Mouse (Mus musculus) stomach, embryonic 16.5 days (tissue): Measurements from ENCODE around the gene Hbq1a. TPM values are rescaled to one million over a fixed set of nuclear protein-coding genes. Genes with fewer than 3 reads are reported as not detected.
"Not testable (repeated sequence)": the region's sequence is repeated elsewhere in the genome, so short reads cannot be mapped to it uniquely, and the experiment has no call there.

Experiments
- ATAC-seq: fragments of 200-750 bp; cut with Nextera tagmentation; 2 replicates; pipeline ENCODE4 v1.8.0; 2017; ENCODE audit warnings: moderate number of reproducible peaks, moderate TSS enrichment; ENCODE audit not compliant: insufficient read depth, low FRiP score
- H3K27ac ChIP-seq: fragments of 300-500 bp; sonication (generic); 2 replicates; pipeline ENCODE4 v1.5.1; 2014; ENCODE audit warnings: low read length
- H3K27me3 ChIP-seq: fragments of 300-500 bp; sonication (generic); 2 replicates; pipeline ENCODE4 v1.6.1; 2014; ENCODE audit warnings: low read length, control low read depth, mixed read lengths; ENCODE audit not compliant: control insufficient read depth, insufficient read depth
- H3K36me3 ChIP-seq: fragments of 300-500 bp; sonication (generic); 2 replicates; pipeline ENCODE4 v1.6.1; 2014; ENCODE audit warnings: low read length; ENCODE audit not compliant: control insufficient read depth, insufficient read depth
- H3K4me1 ChIP-seq: fragments of 300-500 bp; sonication (generic); 2 replicates; pipeline ENCODE4 v1.6.1; 2014; ENCODE audit warnings: low read length, control low read depth, mixed read lengths; ENCODE audit not compliant: control insufficient read depth, insufficient read depth
- H3K4me2 ChIP-seq: fragments of 300-500 bp; sonication (generic); 2 replicates; pipeline ENCODE4 v1.6.1; 2014; ENCODE audit warnings: low read depth, low read length, mixed read lengths
- H3K4me3 ChIP-seq: fragments of 300-500 bp; sonication (generic); replicated peaks from 2 replicates; pipeline ENCODE4 v1.5.1; 2014; ENCODE audit warnings: mild to moderate bottlenecking, low read length
- H3K9ac ChIP-seq: fragments of 300-500 bp; sonication (generic); 2 replicates; pipeline ENCODE4 v1.6.1; 2014; ENCODE audit warnings: low read length
- H3K9me3 ChIP-seq: fragments of 300-500 bp; sonication (generic); replicated peaks from 2 replicates; pipeline ENCODE4 v1.6.1; 2016; ENCODE audit warnings: low read length, control low read depth; ENCODE audit not compliant: control insufficient read depth
- WGBS: fragments of 180-500 bp; shearing (Covaris S2); extraction: QIAGEN DNeasy Blood & Tissue Kit; methylation state at CpG from one replicate; pipeline ENCODE4 v1.1.7; 2014; 5-methylcytosine and 5-hydroxymethylcytosine counted together
- polyA plus RNA-seq: library from polyadenylated mRNA; unstranded; fragments of >200 nt; fragmentation: Nextera tagmentation; extraction: Ambion mirVana; gene quantifications from 2 replicates; pipeline ENCODE4 v1.2.1, GENCODE M21; 2015

Hbq1a gene
- polyA plus RNA-seq = 0.62 and 1.2 TPM in 2 replicates

- 4% methylated on average over 16 of the region's 16 CpGs for WGBS
- peak within 1 kb of the TSS; percentile 13; the same call in 1 of the 2 replicates for H3K4me3 ChIP-seq
- not testable (repeated sequence) for H3K27ac ChIP-seq
Observed at GRCm38 (mm10) chr11:32299865-32300264, at the start of gene Hbq1a. Gene Hbq1a (plus strand): TSS chr11:32300069.

DNA sequence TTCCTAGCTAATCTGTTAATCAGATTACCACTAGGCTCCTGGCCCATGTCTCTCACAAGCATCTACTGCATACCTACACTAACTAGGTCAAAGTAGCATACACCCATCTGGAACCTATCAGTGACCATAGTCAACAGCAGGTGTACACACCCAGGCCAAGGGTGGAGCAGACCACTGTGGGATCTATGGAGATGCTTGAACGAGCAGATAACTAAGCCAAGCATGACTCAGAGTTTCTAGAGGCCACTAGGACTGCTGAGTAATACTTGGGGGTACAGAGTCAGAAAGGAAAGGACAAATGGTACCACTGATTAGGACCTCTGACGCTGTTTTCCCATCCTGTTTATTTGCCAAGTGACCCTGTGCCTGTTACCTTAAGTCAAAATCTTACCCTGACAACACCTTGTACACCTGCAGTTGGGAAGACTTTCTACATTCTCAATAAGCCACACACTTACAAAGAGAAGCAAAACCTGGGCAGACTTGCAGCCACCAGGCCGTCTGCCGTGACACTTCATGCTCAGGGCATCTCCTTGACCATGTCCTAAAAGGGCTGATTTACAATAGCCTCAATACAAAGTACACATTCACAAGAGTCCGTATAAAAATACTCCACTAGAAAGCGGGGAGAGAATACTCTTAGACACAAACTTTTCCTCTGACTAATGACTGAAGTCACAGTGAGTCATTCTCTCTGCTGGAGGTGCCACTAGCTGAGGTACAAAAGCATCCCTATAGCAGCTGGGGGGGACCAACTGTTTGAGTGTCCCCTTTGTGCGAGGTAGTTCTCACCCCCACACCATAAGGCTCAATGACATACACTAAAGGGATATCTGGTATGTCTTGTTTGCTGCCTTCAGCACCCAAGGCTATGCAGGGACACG, 48.7 kb upstream of the Hbq1a start:
- peak; percentile 89 for ATAC-seq
- H3K9me3 ChIP-seq = no peaks in the 10 kb centered on the region
- 0 out of 2 replicates have a peak, but pooled peaks cover 3% of the 10 kb centered on the region for H3K36me3 ChIP-seq
- no peaks in the 10 kb centered on the region for H3K27me3 ChIP-seq
- WGBS = 80% methylated on average over 8 of the region's 8 CpGs
- H3K9ac ChIP-seq = no peak overlapping the region
- H3K4me1 ChIP-seq = no peaks in the 10 kb centered on the region
- no peak overlapping the region for H3K4me2 ChIP-seq
- H3K27ac ChIP-seq = no peak overlapping the region
- no peak overlapping the region for H3K4me3 ChIP-seq

More at GRCm38 (mm10) chr11:32299865-32300264, at the start of gene Hbq1a:
- H3K27me3 ChIP-seq, H3K9ac ChIP-seq, H3K9me3 ChIP-seq, H3K36me3 ChIP-seq, H3K4me1 ChIP-seq: not testable (repeated sequence)
- ATAC-seq = peak; percentile 49; the same call in 1 of the 2 replicates
- H3K4me2 ChIP-seq = peak within 1 kb of the TSS; percentile 49

GRCm38 (mm10) chr11:32253121-32253520, 46.7 kb upstream of the Hbq1a start:
- no peak overlapping the region for H3K4me2 ChIP-seq
- WGBS = 97% methylated on average over 1 of the region's 1 CpGs

GRCm38 (mm10) chr11:32256146-32256545, 43.7 kb upstream of the Hbq1a start:
- 97% methylated on average over 1 of the region's 1 CpGs for WGBS
- no peaks in the 10 kb centered on the region for H3K27me3 ChIP-seq
- H3K4me1 ChIP-seq = no peaks in the 10 kb centered on the region
- H3K9me3 ChIP-seq = no peaks in the 10 kb centered on the region
- H3K4me2 ChIP-seq = no peak overlapping the region
- no peak overlapping the region for H3K27ac ChIP-seq
- 0 out of 2 replicates have a peak, but pooled peaks cover 3% of the 10 kb centered on the region for H3K36me3 ChIP-seq
- H3K9ac ChIP-seq = no peak overlapping the region
- H3K4me3 ChIP-seq = no peak overlapping the region
- peak; percentile 53; the same call in 1 of the 2 replicates for ATAC-seq

More at GRCm38 (mm10) chr11:32253121-32253520, 46.7 kb upstream of the Hbq1a start:
- ATAC-seq = no peak
- H3K4me3 ChIP-seq = no peak overlapping the region
- H3K27me3 ChIP-seq = no peaks in the 10 kb centered on the region
- no peak overlapping the region for H3K27ac ChIP-seq
- no peaks in the 10 kb centered on the region for H3K9me3 ChIP-seq
- H3K4me1 ChIP-seq = no peaks in the 10 kb centered on the region
- no peak overlapping the region for H3K9ac ChIP-seq
- H3K36me3 ChIP-seq = 0 out of 2 replicates have a peak, but pooled peaks cover 3% of the 10 kb centered on the region

- 86% methylated on average over 3 of the region's 3 CpGs for WGBS
- H3K27me3 ChIP-seq = no peaks in the 10 kb centered on the region
- 0 out of 2 replicates have a peak, but pooled peaks cover 3% of the 10 kb centered on the region for H3K36me3 ChIP-seq
- no peak overlapping the region for H3K27ac ChIP-seq
- no peak overlapping the region for H3K4me2 ChIP-seq
- no peak overlapping the region for H3K4me3 ChIP-seq
- H3K4me1 ChIP-seq = no peaks in the 10 kb centered on the region
- no peak overlapping the region; the same call in 1 of the 2 replicates for H3K9ac ChIP-seq
- H3K9me3 ChIP-seq = no peaks in the 10 kb centered on the region
- no peak for ATAC-seq
Observed at GRCm38 (mm10) chr11:32256566-32256965, 43.3 kb upstream of the Hbq1a start.

GRCm38 (mm10) chr11:32262674-32263415, 37.0 kb upstream of the Hbq1a start:
- H3K36me3 ChIP-seq = 0 out of 2 replicates have a peak, but pooled peaks cover 4% of the 10 kb centered on the region
- no peaks in the 10 kb centered on the region for H3K27me3 ChIP-seq
- peaks cover 13% of the 10 kb centered on the region; the same call in 1 of the 2 replicates for H3K4me1 ChIP-seq
- H3K9me3 ChIP-seq = no peaks in the 10 kb centered on the region
- no peak overlapping the region for H3K4me3 ChIP-seq
- H3K27ac ChIP-seq = no peak overlapping the region
- no peak for ATAC-seq
- WGBS = 54% methylated on average over 10 of the region's 10 CpGs
- H3K4me2 ChIP-seq = no peak overlapping the region
- H3K9ac ChIP-seq = no peak overlapping the region

DNA sequence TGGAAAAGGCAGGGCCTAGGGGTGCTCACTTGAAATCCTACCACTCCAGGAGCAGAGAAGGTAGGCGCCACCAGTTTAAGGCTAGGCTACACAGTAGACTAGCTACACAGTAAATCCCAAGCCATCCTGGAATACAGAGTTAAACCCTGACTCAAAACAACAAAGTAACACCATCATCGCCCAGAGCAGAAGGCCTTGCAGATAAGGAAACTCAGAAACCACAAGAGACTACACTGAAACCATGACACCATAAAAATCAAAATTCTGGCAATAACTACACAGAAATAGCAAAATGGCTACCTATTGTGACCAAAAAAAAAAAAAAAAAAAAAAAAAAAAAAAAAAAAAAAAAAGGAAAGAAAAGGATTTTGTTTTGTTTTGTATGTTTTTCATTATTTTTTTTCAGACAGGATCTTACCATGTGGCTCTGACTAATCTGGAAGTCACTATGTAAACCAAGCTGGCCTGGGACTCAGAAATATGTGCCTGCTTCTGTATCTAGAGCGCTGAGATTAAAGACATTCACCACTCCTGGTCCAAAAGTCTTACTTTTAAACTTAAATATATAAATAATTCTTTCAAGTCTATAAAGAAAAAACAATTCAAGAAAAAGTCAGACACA, 34.6 kb upstream of the Hbq1a start:
- no peak for ATAC-seq
- Histone ChIP-seq H3K9me3 (no peaks in the 10 kb centered on the region), H3K9ac (no peak overlapping the region), H3K27me3 (no peaks in the 10 kb centered on the region), H3K27ac (no peak overlapping the region), H3K4me3 (no peak overlapping the region), H3K36me3 (0 out of 2 replicates have a peak, but pooled peaks cover 4% of the 10 kb centered on the region), H3K4me1 (peaks cover 16% of the 10 kb centered on the region; the same call in 1 of the 2 replicates), H3K4me2 (no peak overlapping the region)
- WGBS = 92% methylated on average over 3 of the region's 3 CpGs

DNA sequence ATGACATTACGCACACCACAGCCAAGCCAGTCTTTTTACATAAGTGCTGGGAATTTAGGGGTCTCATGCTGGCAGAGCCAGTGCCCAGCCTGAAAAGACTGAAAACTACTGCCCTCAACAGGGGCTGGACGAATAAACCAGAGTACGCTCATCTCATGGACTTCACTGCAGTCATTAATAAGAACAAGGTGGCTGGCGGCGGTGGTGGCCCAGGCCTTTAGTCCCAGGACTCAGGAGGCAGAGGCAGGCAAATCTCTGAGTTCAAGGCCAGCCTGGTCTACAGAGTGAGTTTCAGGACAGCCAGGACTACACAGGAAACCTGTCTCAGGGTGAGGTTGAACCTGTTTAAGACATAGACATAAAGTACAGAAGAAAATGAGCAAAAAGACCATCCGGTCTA, 33.7 kb upstream of the Hbq1a start:
- Histone ChIP-seq H3K4me1 (peaks cover 16% of the 10 kb centered on the region; the same call in 1 of the 2 replicates), H3K27me3 (no peaks in the 10 kb centered on the region), H3K36me3 (0 out of 2 replicates have a peak, but pooled peaks cover 4% of the 10 kb centered on the region), H3K4me2 (no peak overlapping the region), H3K9ac (no peak overlapping the region), H3K27ac (no peak overlapping the region), H3K9me3 (no peaks in the 10 kb centered on the region), H3K4me3 (no peak overlapping the region)
- WGBS = 91% methylated on average over 6 of the region's 6 CpGs
- ATAC-seq = no peak
